Mouse (Mus musculus) C2C12 (cell line): Measurements from ENCODE around the gene Lrba. TPM values are rescaled to one million over a fixed set of nuclear protein-coding genes. Genes with fewer than 3 reads are reported as not detected.

Experiments used
- H3K27me3 ChIP-seq: one replicate; pipeline ENCODE4 v1.6.1; 2011; ENCODE audit not compliant: control insufficient read depth, insufficient read depth, insufficient read length
- H3K36me3 ChIP-seq: one replicate; pipeline ENCODE4 v1.6.1; 2011; ENCODE audit not compliant: control insufficient read depth, insufficient read depth
- H3K4me3 ChIP-seq: one replicate; pipeline ENCODE4 v1.5.1; 2011; ENCODE audit warnings: mild to moderate bottlenecking, control low read depth; ENCODE audit not compliant: poor library complexity, insufficient read depth, severe bottlenecking
- H3K79me2 ChIP-seq: one replicate; pipeline ENCODE4 v1.6.1; 2011; ENCODE audit not compliant: control insufficient read depth, insufficient read depth
- H3K79me3 ChIP-seq: one replicate; pipeline ENCODE4 v1.6.1; 2011; ENCODE audit warnings: low read depth, control low read depth
- H3ac ChIP-seq: one replicate; pipeline ENCODE3; 2011; ENCODE audit warnings: low read depth; ENCODE audit not compliant: control insufficient read depth, insufficient read length
- CEBPB ChIP-seq: IDR thresholded peaks from one replicate; pipeline ENCODE4 v1.6.1; 2011; ENCODE audit warnings: low read depth, mild to moderate bottlenecking, control low read depth, moderate library complexity
- CTCF ChIP-seq: IDR thresholded peaks from one replicate; pipeline ENCODE4 v1.5.1; 2011; ENCODE audit not compliant: control insufficient read depth, insufficient read depth, insufficient read length
- FOSL1 ChIP-seq: IDR thresholded peaks from one replicate; pipeline ENCODE4 v1.8.0; 2011; ENCODE audit warnings: mild to moderate bottlenecking, low read length; ENCODE audit not compliant: poor library complexity, insufficient read depth, severe bottlenecking
- MAX ChIP-seq: IDR thresholded peaks from one replicate; pipeline ENCODE4 v1.6.1; 2011; ENCODE audit warnings: mild to moderate bottlenecking, control low read depth
- MYOD1 ChIP-seq: IDR thresholded peaks from one replicate; pipeline ENCODE4 v1.6.1; 2011; ENCODE audit warnings: low read depth; ENCODE audit not compliant: control insufficient read depth, insufficient read length
- MYOG ChIP-seq: IDR thresholded peaks from one replicate; pipeline ENCODE4 v1.6.1; 2011; ENCODE audit not compliant: control insufficient read depth, insufficient read length; ENCODE audit errors: extremely low read depth
- USF1 ChIP-seq: IDR thresholded peaks from one replicate; pipeline ENCODE4 v1.6.1; 2011; ENCODE audit warnings: low read depth, mild to moderate bottlenecking, control low read depth, moderate library complexity
- polyA plus RNA-seq: library from polyadenylated mRNA; unstranded; fragments of >200 nt; fragmentation: generic; extraction: Trizol; gene quantifications from one replicate; pipeline ENCODE4 v1.2.1, GENCODE M21; 2012; ENCODE audit warnings: missing spikeins

The Lrba gene
- polyA plus RNA-seq, 1 experiment = 2.6 TPM

GRCm38 (mm10) chr3:86761095-86762035, 536.9 kb downstream of the Lrba start:
- H3K27me3 ChIP-seq = no peaks in the 10 kb centered on the region
- no peaks in the 10 kb centered on the region for H3K79me3 ChIP-seq
- no peak overlapping the region for H3ac ChIP-seq
- H3K36me3 ChIP-seq = no peaks in the 10 kb centered on the region
- no peak overlapping the region for H3K4me3 ChIP-seq
- no peak for TF ChIP-seq MYOD1
- TF ChIP-seq MYOG = no peak
- TF ChIP-seq CTCF = peak; percentile 38
- TF ChIP-seq MAX = no peak
- H3K79me2 ChIP-seq = no peaks in the 10 kb centered on the region

GRCm38 (mm10) chr3:86762036-86762415, 537.5 kb downstream of the Lrba start:
- no peaks in the 10 kb centered on the region for H3K36me3 ChIP-seq
- H3K4me3 ChIP-seq = no peak overlapping the region
- no peaks in the 10 kb centered on the region for H3K79me3 ChIP-seq
- TF ChIP-seq MYOD1 = no peak
- no peak for TF ChIP-seq CTCF
- no peak for TF ChIP-seq CEBPB
- H3ac ChIP-seq = no peak overlapping the region
- no peaks in the 10 kb centered on the region for H3K79me2 ChIP-seq
- no peaks in the 10 kb centered on the region for H3K27me3 ChIP-seq

GRCm38 (mm10) chr3:86762456-86762855, 538.0 kb downstream of the Lrba start:
- H3K79me2 ChIP-seq = no peaks in the 10 kb centered on the region
- no peaks in the 10 kb centered on the region for H3K79me3 ChIP-seq
- H3K27me3 ChIP-seq = no peaks in the 10 kb centered on the region
- no peaks in the 10 kb centered on the region for H3K36me3 ChIP-seq
- no peak overlapping the region for H3ac ChIP-seq
- H3K4me3 ChIP-seq = no peak overlapping the region
- TF ChIP-seq CEBPB (no peak), CTCF (no peak), FOSL1 (no peak), USF1 (no peak), MYOD1 (no peak), MAX (no peak), MYOG (no peak)

- H3K36me3 ChIP-seq = no peaks in the 10 kb centered on the region
- no peak overlapping the region for H3ac ChIP-seq
- no peak overlapping the region for H3K4me3 ChIP-seq
- H3K27me3 ChIP-seq = no peaks in the 10 kb centered on the region
- TF ChIP-seq MYOD1 = no peak
- no peak for TF ChIP-seq MAX
- no peak for TF ChIP-seq CEBPB
- H3K79me3 ChIP-seq = no peaks in the 10 kb centered on the region
- H3K79me2 ChIP-seq = no peaks in the 10 kb centered on the region
These were observed 544.1 kb downstream of the Lrba start for GRCm38 (mm10) chr3:86768553-86768952.

- TF ChIP-seq MAX (no peak), MYOD1 (no peak), USF1 (no peak), MYOG (no peak), CTCF (no peak), FOSL1 (no peak), CEBPB (no peak)
- no peaks in the 10 kb centered on the region for H3K36me3 ChIP-seq
- H3ac ChIP-seq = no peak overlapping the region
- no peak overlapping the region for H3K4me3 ChIP-seq
- H3K79me3 ChIP-seq = no peaks in the 10 kb centered on the region
- H3K27me3 ChIP-seq = no peaks in the 10 kb centered on the region
- no peaks in the 10 kb centered on the region for H3K79me2 ChIP-seq
These were observed 544.5 kb downstream of the Lrba start for GRCm38 (mm10) chr3:86768969-86769368.
